Mouse (Mus musculus): ENCODE results near the gene Dennd6b.

DNA sequence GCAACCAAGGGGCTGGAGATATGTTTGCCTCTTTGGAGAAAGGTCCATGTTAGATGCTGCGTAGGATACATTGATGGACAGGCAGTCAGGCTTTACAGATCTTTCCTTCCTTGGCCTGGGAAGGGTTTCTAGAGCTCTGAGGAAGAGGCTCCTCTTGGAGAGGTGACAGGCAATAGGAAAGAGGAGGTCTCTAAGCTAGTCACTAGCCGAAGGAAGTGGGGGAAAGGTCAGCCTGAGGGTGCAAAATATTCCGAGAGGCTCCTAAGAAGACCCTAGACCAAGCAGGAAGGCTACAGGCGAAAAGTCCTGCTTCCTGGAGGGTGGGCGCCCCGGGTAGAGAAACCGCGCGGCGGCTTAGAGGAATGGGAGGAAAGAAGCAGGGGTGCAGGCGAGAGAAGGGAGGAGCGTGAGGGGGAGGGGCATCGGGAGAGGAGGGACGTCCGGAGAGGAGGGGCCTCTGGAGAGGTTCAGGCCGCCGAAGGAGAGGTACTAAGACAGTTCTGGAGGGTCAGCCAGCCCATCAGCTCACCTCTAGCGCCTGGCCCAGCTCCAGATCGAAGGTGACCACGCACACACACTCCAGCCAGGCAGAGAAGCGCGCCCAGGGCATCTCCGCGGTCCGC, 495 bp downstream of the Dennd6b start:
- TF ChIP-seq POLR2A (IDR thresholded peaks at IDR 0.05; ENCODE audit: low read depth, low read length) (peak; percentile 89), CTCF (conservative IDR thresholded peaks at IDR 0.05; ENCODE audit: insufficient read depth, insufficient read length, low read depth, low read length) (no peak)

All from kidney, adult 2 months (tissue).